Mouse (Mus musculus): ENCODE data around the gene Gbx1.
"Not testable (repeated sequence)": the region's sequence is repeated elsewhere in the genome, so short reads cannot be mapped to it uniquely, and the experiment has no call there.

Gene Gbx1

GRCm38 (mm10) chr5:24526889-24527230 lies at the start of gene Gbx1:
Gbx1 (minus strand) TSS chr5:24527202.
- in situ Hi-C loops (cut with MboI; ENCODE audit: low sequenced_read_pairs): no loop called here

DNA sequence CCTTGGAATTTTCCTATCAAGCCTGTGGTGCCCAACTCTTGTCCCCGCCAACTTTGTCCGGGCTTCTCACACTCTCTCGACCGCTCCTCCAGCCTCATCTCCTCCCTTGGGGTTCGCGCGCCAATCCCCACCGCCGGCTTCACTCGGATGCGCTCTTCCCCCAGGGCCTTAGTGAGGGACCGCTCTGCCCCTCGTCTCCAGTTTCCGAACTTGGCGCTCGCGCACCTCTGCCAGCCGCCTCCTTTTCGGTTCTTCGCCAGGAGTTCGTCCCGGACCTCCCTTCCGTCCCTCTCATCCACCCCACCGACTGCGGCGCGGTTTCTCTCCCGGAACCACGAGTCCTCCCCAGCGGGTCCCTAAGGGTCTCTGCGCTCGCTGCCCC lies 49.8 kb upstream of the Gbx1 start:
- in situ Hi-C loops (cut with MboI; ENCODE audit: low sequenced_read_pairs): no loop called here

- in situ Hi-C loops (cut with MboI; ENCODE audit: low sequenced_read_pairs): no loop called here
Observed at GRCm38 (mm10) chr5:24575948-24576347, 48.9 kb upstream of the Gbx1 start.

DNA sequence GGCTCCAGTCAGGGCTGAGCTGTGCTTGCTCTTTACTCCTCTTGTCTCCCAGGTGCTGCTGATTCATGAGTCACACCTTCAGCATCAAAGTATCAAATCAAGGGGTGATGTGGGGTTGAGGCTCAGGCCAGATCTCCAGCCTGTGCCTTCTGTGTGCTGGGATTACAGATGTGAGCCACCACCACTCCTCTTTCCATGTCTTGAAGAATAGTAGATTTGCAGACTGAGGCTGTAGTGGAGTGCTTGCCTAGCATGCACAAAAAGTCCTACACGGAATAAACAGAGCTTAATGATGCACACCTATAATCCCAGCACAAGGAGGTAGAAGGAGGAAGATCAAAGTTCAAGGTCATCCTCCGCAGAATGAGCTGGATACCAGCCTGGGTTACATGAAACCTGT lies 29.7 kb upstream of the Gbx1 start, which contains the start of gene 4931409K22Rik:
TSS of gene 4931409K22Rik (minus strand) at position 101 of the 400 bp plus-strand sequence.
- in situ Hi-C loops (cut with MboI; ENCODE audit: low sequenced_read_pairs): no loop called here

DNA sequence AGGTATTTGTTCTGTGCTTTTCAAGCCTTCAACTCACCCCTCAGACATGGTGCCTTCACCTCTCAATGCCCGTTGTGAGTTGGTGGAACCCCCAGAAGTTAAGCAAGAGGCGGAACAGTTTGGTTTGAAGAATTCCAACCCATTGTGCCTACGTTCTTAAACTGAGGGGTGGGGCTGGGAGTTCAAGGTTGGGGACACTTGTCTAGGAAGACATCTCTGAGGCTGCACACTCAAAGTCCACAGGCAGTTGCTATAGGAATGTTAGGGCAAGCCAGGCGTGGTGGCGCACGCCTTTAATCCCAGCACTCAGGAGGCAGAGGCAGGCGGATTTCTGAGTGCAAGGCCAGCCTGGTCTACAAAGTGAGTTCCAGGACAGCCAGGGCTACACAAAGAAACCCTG lies 28.3 kb upstream of the Gbx1 start:
- in situ Hi-C loops (cut with MboI; ENCODE audit: low sequenced_read_pairs): not testable (repeated sequence)

DNA sequence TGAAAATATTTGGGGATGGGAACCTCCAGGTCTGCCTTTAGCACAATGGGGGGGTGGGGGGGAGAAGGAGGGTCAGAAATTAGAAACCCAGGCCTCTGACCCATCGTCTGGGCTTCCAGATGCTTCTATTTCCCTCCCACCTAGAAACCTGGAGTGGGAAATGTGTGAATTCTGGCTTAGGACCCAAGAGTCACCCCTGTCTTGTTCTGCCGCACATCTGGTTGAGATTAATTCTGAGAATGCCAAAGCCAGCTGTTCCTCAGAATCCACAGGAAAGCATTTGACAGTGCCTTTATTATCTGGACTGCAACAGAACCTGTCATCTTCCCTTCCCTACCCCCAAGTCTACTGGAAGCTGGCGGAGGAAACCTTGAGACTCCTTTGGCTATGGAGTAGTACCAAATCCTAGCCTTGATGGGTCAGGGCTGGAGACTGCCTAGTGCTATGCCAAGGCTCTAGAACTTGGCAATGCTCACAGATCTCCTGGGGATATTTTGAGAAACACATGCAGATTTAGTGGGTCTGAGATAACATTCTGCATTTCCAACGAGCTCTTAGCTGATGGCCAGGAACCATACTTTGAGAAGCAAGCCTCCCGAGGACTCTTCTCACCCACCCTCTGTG lies 26.7 kb upstream of the Gbx1 start:
- in situ Hi-C loops (cut with MboI; ENCODE audit: low sequenced_read_pairs): no loop called here

GRCm38 (mm10) chr5:24551317-24551688 lies 24.3 kb upstream of the Gbx1 start:
- in situ Hi-C loops (cut with MboI; ENCODE audit: low sequenced_read_pairs): no loop called here

- in situ Hi-C loops (cut with MboI; ENCODE audit: low sequenced_read_pairs): no loop called here
Observed at GRCm38 (mm10) chr5:24550598-24551316, 23.8 kb upstream of the Gbx1 start.

GRCm38 (mm10) chr5:24542643-24543042 lies 15.6 kb upstream of the Gbx1 start:
- in situ Hi-C loops (cut with MboI; ENCODE audit: low sequenced_read_pairs): no loop called here

DNA sequence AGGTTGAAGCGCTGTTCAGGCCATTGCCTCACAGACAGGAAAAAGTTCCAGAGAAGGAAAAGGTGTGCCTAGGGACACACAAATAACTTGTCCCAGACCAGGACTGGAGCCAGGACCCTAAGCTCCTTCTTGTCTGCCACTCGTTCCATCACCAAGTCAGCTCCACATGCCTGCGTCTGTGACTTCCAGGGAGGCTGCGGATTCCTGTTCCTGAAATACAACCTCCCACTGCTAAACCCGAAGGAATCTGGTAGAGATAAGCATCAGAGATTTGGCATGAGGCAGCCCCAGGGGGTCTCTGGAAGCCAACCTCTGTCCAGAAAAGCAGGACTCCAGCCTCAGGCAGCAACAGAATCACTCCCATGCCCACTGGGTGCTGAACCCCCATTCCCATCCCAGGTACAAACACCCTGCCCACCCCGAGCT lies 14.2 kb upstream of the Gbx1 start:
- in situ Hi-C loops (cut with MboI; ENCODE audit: low sequenced_read_pairs): no loop called here

DNA sequence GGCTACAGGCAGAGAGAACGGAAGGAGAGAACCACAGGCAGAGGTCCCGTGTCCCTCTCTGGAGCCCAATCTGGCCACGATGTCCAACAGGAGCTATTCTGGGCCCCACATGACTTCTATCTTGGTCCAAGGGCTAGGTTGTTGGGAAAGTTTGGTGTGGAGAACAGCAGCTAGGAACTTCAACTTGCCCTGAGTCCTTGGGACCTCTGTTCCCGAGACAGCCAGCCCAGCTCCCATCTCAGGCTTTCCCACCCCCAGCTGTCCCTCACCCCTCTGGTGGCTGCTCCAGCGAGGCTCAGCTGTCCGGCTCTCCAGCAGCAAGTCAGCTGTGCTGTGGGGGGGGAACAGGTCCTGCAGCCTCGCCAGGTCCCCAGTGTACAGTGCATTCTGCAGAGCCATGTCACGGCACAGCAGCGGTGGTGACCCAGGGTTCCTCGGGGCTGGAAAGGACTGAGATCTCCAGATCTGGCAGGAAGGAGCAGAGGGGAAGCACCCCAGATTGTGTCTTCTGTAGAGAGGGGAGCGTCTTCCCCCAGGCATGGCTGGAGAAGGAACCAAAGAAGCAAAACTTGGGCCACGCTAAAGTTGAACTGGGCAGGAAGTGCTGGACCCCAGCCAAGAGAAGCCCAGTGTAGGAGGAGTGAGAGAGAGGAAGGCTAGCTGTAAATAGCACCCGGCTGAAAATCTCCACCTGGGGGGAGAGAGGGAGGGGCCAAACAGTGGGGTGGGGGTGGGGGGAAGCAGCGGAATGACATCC lies 13.6 kb upstream of the Gbx1 start, which contains the start of gene Asb10:
TSS of gene Asb10 (minus strand) at position 592 of the 757 bp plus-strand sequence.
- in situ Hi-C loops (cut with MboI; ENCODE audit: low sequenced_read_pairs): no loop called here

GRCm38 (mm10) chr5:24539571-24540296 lies 12.7 kb upstream of the Gbx1 start:
- in situ Hi-C loops (cut with MboI; ENCODE audit: low sequenced_read_pairs): no loop called here

- in situ Hi-C loops (cut with MboI; ENCODE audit: low sequenced_read_pairs): no loop called here
Observed at GRCm38 (mm10) chr5:24537618-24538017, 10.6 kb upstream of the Gbx1 start.

- in situ Hi-C loops (cut with MboI; ENCODE audit: low sequenced_read_pairs): no loop called here
Observed at GRCm38 (mm10) chr5:24536511-24536910, 9.5 kb upstream of the Gbx1 start.

DNA sequence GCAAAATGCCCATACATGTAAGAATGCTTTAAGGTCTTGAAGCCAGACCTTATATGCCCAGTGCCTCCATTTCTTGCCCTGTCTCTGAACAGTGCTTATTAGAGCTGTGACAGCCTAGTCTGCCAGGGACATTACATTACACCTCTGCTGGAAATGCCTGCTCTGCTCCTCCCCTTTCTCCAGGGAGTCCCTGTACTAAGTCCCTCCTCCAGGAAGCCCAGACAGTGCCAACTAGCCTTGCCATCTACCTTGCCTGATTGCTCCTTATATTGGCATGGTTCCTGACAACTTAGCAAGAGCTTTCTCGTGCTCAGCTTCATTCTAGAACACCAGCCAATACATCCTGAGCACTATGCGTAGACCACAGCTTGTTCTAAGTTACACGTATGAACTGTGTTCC lies 8.7 kb upstream of the Gbx1 start:
- in situ Hi-C loops (cut with MboI; ENCODE audit: low sequenced_read_pairs): no loop called here

- in situ Hi-C loops (cut with MboI; ENCODE audit: low sequenced_read_pairs): no loop called here
Observed at GRCm38 (mm10) chr5:24534292-24534691, 7.3 kb upstream of the Gbx1 start.

GRCm38 (mm10) chr5:24533391-24533790 lies 6.4 kb upstream of the Gbx1 start:
- in situ Hi-C loops (cut with MboI; ENCODE audit: low sequenced_read_pairs): no loop called here

GRCm38 (mm10) chr5:24530042-24530689 lies 3.2 kb upstream of the Gbx1 start:
- in situ Hi-C loops (cut with MboI; ENCODE audit: low sequenced_read_pairs): no loop called here

GRCm38 (mm10) chr5:24527780-24528179 lies 778 bp upstream of the Gbx1 start:
- in situ Hi-C loops (cut with MboI; ENCODE audit: low sequenced_read_pairs): no loop called here

DNA sequence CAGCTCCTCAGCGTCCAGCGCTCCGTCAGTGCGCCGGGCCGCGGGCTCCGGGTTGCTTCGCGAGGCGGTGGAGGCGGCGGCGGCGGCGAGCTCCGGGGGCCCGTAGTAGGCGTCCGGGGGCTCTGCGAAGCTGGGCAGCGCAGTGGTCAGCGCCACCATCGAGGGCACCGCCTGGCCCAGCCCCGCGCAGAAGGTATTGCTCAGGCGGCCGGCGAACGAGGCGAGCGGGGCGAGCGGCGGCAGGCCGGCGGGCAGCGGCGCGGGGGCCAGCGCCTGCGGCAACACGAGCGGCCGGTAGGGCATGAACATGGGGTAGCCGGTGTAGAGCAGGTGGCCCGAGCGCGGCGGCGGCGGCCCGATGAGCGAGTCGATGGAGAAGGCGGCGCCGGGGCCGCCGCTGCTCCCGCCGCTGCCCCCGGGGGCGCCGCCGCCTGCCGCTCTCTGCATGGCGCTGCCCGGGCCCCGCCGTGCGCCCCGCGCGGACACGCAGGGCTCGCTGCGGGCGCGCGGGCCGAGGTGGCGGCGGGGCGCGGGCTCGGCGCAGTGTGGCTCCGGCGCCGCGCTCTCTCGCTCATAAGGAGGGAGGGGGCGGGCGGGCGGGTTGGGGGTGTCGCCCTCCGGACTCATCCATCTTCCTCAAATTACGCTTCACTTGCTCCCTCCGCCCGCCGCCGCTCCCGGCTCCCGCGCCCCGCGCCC lies 663 bp downstream of the Gbx1 start:
- in situ Hi-C loops (cut with MboI; ENCODE audit: low sequenced_read_pairs): no loop called here

Data from CH12F3 (cell line).